Mouse (Mus musculus): Measurements from ENCODE around the gene Stxbp5. TPM values are rescaled to one million over a fixed set of nuclear protein-coding genes. Genes with fewer than 3 reads are reported as not detected.

The Stxbp5 gene
- polyA plus RNA-seq, 1 experiment from 2014 or later, result 5.5 TPM

GRCm38 (mm10) chr10:9872143-9872542 is 28.7 kb downstream of the Stxbp5 start:
- no peaks in the 10 kb centered on the region for H3K4me1 ChIP-seq (ENCODE audit: control insufficient read depth, insufficient read depth, low read length)
- no peaks in the 10 kb centered on the region for H3K9me3 ChIP-seq (ENCODE audit: control insufficient read depth, low read length)
- H3K27ac ChIP-seq (ENCODE audit: low read depth, low read length), result no peak overlapping the region
- H3K4me2 ChIP-seq (ENCODE audit: low read depth), result no peak overlapping the region
- ATAC-seq (ENCODE audit: insufficient read depth, low FRiP score, low TSS enrichment) (no peak), DNase-seq (ENCODE audit: low spot score) (no peak)
- H3K27me3 ChIP-seq (ENCODE audit: control insufficient read depth, insufficient read depth, low read length), result no peaks in the 10 kb centered on the region
- H3K36me3 ChIP-seq (ENCODE audit: control insufficient read depth, insufficient read depth, low read length), result no peaks in the 10 kb centered on the region
- 88% methylated on average over 2 of the region's 2 CpGs for WGBS
- no peak overlapping the region for H3K9ac ChIP-seq (ENCODE audit: low read length)
- H3K4me3 ChIP-seq (ENCODE audit: low read depth, low read length), result no peak overlapping the region

GRCm38 (mm10) chr10:9866793-9867579 is 33.9 kb downstream of the Stxbp5 start:
- H3K36me3 ChIP-seq (ENCODE audit: control insufficient read depth, insufficient read depth, low read length), result no peaks in the 10 kb centered on the region
- WGBS, result 72% methylated on average over 17 of the region's 17 CpGs
- no peak for DNase-seq (ENCODE audit: low spot score)

GRCm38 (mm10) chr10:9860022-9860421 is 40.9 kb downstream of the Stxbp5 start:
- no peaks in the 10 kb centered on the region for H3K9me3 ChIP-seq (ENCODE audit: control insufficient read depth, low read length)
- H3K27me3 ChIP-seq (ENCODE audit: control insufficient read depth, insufficient read depth, low read length), result no peaks in the 10 kb centered on the region
- no peak overlapping the region for H3K4me3 ChIP-seq (ENCODE audit: low read depth, low read length)
- H3K9ac ChIP-seq (ENCODE audit: low read length), result no peak overlapping the region
- H3K36me3 ChIP-seq (ENCODE audit: control insufficient read depth, insufficient read depth, low read length), result no peaks in the 10 kb centered on the region
- no peak overlapping the region for H3K4me2 ChIP-seq (ENCODE audit: low read depth)
- no peak for DNase-seq (ENCODE audit: low spot score)
- ATAC-seq (ENCODE audit: insufficient read depth, low FRiP score, low TSS enrichment), result no peak
- H3K4me1 ChIP-seq (ENCODE audit: control insufficient read depth, insufficient read depth, low read length), result no peaks in the 10 kb centered on the region
- 83% methylated on average over 4 of the region's 4 CpGs for WGBS
- no peak overlapping the region for H3K27ac ChIP-seq (ENCODE audit: low read depth, low read length)

More at GRCm38 (mm10) chr10:9866793-9867579, 33.9 kb downstream of the Stxbp5 start:
- no peaks in the 10 kb centered on the region for H3K9me3 ChIP-seq (ENCODE audit: control insufficient read depth, low read length)
- H3K27ac ChIP-seq (ENCODE audit: low read depth, low read length), result no peak overlapping the region
- H3K4me2 ChIP-seq (ENCODE audit: low read depth), result no peak overlapping the region
- H3K27me3 ChIP-seq (ENCODE audit: control insufficient read depth, insufficient read depth, low read length), result no peaks in the 10 kb centered on the region
- no peak overlapping the region for H3K9ac ChIP-seq (ENCODE audit: low read length)
- no peak overlapping the region for H3K4me3 ChIP-seq (ENCODE audit: low read depth, low read length)
- H3K4me1 ChIP-seq (ENCODE audit: control insufficient read depth, insufficient read depth, low read length), result no peaks in the 10 kb centered on the region
- ATAC-seq (ENCODE audit: insufficient read depth, low FRiP score, low TSS enrichment), result no peak

GRCm38 (mm10) chr10:9859476-9859875 is 41.4 kb downstream of the Stxbp5 start:
- DNase-seq (ENCODE audit: low spot score), result no peak

GRCm38 (mm10) chr10:9857850-9858249 is 43.0 kb downstream of the Stxbp5 start:
- no peaks in the 10 kb centered on the region for H3K36me3 ChIP-seq (ENCODE audit: control insufficient read depth, insufficient read depth, low read length)
- H3K4me2 ChIP-seq (ENCODE audit: low read depth), result no peak overlapping the region
- no peak overlapping the region for H3K4me3 ChIP-seq (ENCODE audit: low read depth, low read length)
- DNase-seq (ENCODE audit: low spot score) (no peak), ATAC-seq (ENCODE audit: insufficient read depth, low FRiP score, low TSS enrichment) (no peak)
- H3K27ac ChIP-seq (ENCODE audit: low read depth, low read length), result no peak overlapping the region
- no peaks in the 10 kb centered on the region for H3K9me3 ChIP-seq (ENCODE audit: control insufficient read depth, low read length)
- no peak overlapping the region for H3K9ac ChIP-seq (ENCODE audit: low read length)
- no peaks in the 10 kb centered on the region for H3K4me1 ChIP-seq (ENCODE audit: control insufficient read depth, insufficient read depth, low read length)
- no peaks in the 10 kb centered on the region for H3K27me3 ChIP-seq (ENCODE audit: control insufficient read depth, insufficient read depth, low read length)
- 69% methylated on average over 2 of the region's 2 CpGs for WGBS

More at GRCm38 (mm10) chr10:9859476-9859875, 41.4 kb downstream of the Stxbp5 start:
- 86% methylated on average over 3 of the region's 3 CpGs for WGBS
- H3K4me2 ChIP-seq (ENCODE audit: low read depth), result no peak overlapping the region
- H3K27ac ChIP-seq (ENCODE audit: low read depth, low read length), result no peak overlapping the region
- no peaks in the 10 kb centered on the region for H3K27me3 ChIP-seq (ENCODE audit: control insufficient read depth, insufficient read depth, low read length)
- no peaks in the 10 kb centered on the region for H3K4me1 ChIP-seq (ENCODE audit: control insufficient read depth, insufficient read depth, low read length)
- H3K36me3 ChIP-seq (ENCODE audit: control insufficient read depth, insufficient read depth, low read length), result no peaks in the 10 kb centered on the region
- no peak for ATAC-seq (ENCODE audit: insufficient read depth, low FRiP score, low TSS enrichment)
- no peaks in the 10 kb centered on the region for H3K9me3 ChIP-seq (ENCODE audit: control insufficient read depth, low read length)
- H3K4me3 ChIP-seq (ENCODE audit: low read depth, low read length), result no peak overlapping the region
- no peak overlapping the region for H3K9ac ChIP-seq (ENCODE audit: low read length)

GRCm38 (mm10) chr10:9856792-9857191 is 44.1 kb downstream of the Stxbp5 start:
- H3K4me2 ChIP-seq (ENCODE audit: low read depth), result no peak overlapping the region
- no peak overlapping the region for H3K9ac ChIP-seq (ENCODE audit: low read length)
- 84% methylated on average over 9 of the region's 9 CpGs for WGBS
- H3K4me3 ChIP-seq (ENCODE audit: low read depth, low read length), result no peak overlapping the region
- no peaks in the 10 kb centered on the region for H3K27me3 ChIP-seq (ENCODE audit: control insufficient read depth, insufficient read depth, low read length)
- H3K36me3 ChIP-seq (ENCODE audit: control insufficient read depth, insufficient read depth, low read length), result no peaks in the 10 kb centered on the region
- no peaks in the 10 kb centered on the region for H3K9me3 ChIP-seq (ENCODE audit: control insufficient read depth, low read length)
- ATAC-seq (ENCODE audit: insufficient read depth, low FRiP score, low TSS enrichment) (no peak), DNase-seq (ENCODE audit: low spot score) (no peak)
- no peak overlapping the region for H3K27ac ChIP-seq (ENCODE audit: low read depth, low read length)
- no peaks in the 10 kb centered on the region for H3K4me1 ChIP-seq (ENCODE audit: control insufficient read depth, insufficient read depth, low read length)

- H3K36me3 ChIP-seq (ENCODE audit: control insufficient read depth, insufficient read depth, low read length), result no peaks in the 10 kb centered on the region
- H3K4me1 ChIP-seq (ENCODE audit: control insufficient read depth, insufficient read depth, low read length), result no peaks in the 10 kb centered on the region
- no peak overlapping the region for H3K4me2 ChIP-seq (ENCODE audit: low read depth)
- no peak overlapping the region for H3K4me3 ChIP-seq (ENCODE audit: low read depth, low read length)
- WGBS, result 97% methylated on average over 4 of the region's 4 CpGs
- DNase-seq (ENCODE audit: low spot score) (no peak), ATAC-seq (ENCODE audit: insufficient read depth, low FRiP score, low TSS enrichment) (no peak)
- H3K9me3 ChIP-seq (ENCODE audit: control insufficient read depth, low read length), result no peaks in the 10 kb centered on the region
- H3K27ac ChIP-seq (ENCODE audit: low read depth, low read length), result no peak overlapping the region
- H3K27me3 ChIP-seq (ENCODE audit: control insufficient read depth, insufficient read depth, low read length), result no peaks in the 10 kb centered on the region
- no peak overlapping the region for H3K9ac ChIP-seq (ENCODE audit: low read length)
Measured at GRCm38 (mm10) chr10:9846408-9846807, 54.5 kb downstream of the Stxbp5 start.

- Histone ChIP-seq H3K27me3 (ENCODE audit: control insufficient read depth, insufficient read depth, low read length) (no peaks in the 10 kb centered on the region), H3K9me3 (ENCODE audit: control insufficient read depth, low read length) (no peaks in the 10 kb centered on the region), H3K9ac (ENCODE audit: low read length) (no peak overlapping the region), H3K4me1 (ENCODE audit: control insufficient read depth, insufficient read depth, low read length) (no peaks in the 10 kb centered on the region), H3K4me3 (ENCODE audit: low read depth, low read length) (no peak overlapping the region), H3K4me2 (ENCODE audit: low read depth) (no peak overlapping the region), H3K27ac (ENCODE audit: low read depth, low read length) (no peak overlapping the region), H3K36me3 (ENCODE audit: control insufficient read depth, insufficient read depth, low read length) (no peaks in the 10 kb centered on the region)
- ATAC-seq (ENCODE audit: insufficient read depth, low FRiP score, low TSS enrichment), result no peak
- no peak for DNase-seq (ENCODE audit: low spot score)
- WGBS, result 76% methylated on average over 7 of the region's 7 CpGs
Measured at GRCm38 (mm10) chr10:9839408-9839807, 61.5 kb downstream of the Stxbp5 start.

GRCm38 (mm10) chr10:9834986-9835385 is 65.9 kb downstream of the Stxbp5 start:
- no peak overlapping the region for H3K27ac ChIP-seq (ENCODE audit: low read depth, low read length)
- no peaks in the 10 kb centered on the region for H3K4me1 ChIP-seq (ENCODE audit: control insufficient read depth, insufficient read depth, low read length)
- no peak overlapping the region for H3K4me3 ChIP-seq (ENCODE audit: low read depth, low read length)
- H3K9me3 ChIP-seq (ENCODE audit: control insufficient read depth, low read length), result no peaks in the 10 kb centered on the region
- DNase-seq (ENCODE audit: low spot score) (no peak), ATAC-seq (ENCODE audit: insufficient read depth, low FRiP score, low TSS enrichment) (no peak)
- H3K36me3 ChIP-seq (ENCODE audit: control insufficient read depth, insufficient read depth, low read length), result no peaks in the 10 kb centered on the region
- H3K27me3 ChIP-seq (ENCODE audit: control insufficient read depth, insufficient read depth, low read length), result no peaks in the 10 kb centered on the region
- H3K9ac ChIP-seq (ENCODE audit: low read length), result no peak overlapping the region
- no peak overlapping the region for H3K4me2 ChIP-seq (ENCODE audit: low read depth)
- 77% methylated on average over 4 of the region's 4 CpGs for WGBS

All from neural tube, embryonic 11.5 days (tissue).